Mouse (Mus musculus) lung, adult 2 months (tissue): ENCODE measurements around the gene Utp14b.

Experiments used
- CTCF ChIP-seq: fragments of 200-500 bp; IDR thresholded peaks from 2 replicates; pipeline ENCODE4 v1.5.1; 2011; ENCODE audit warnings: mild to moderate bottlenecking, low read length, control low read depth; ENCODE audit not compliant: insufficient read depth
- POLR2A ChIP-seq: fragments of 200-500 bp; IDR thresholded peaks from 2 replicates; pipeline ENCODE4 v1.6.1; 2011; ENCODE audit warnings: low read depth, mild to moderate bottlenecking, control low read depth, low read length, borderline replicate concordance; ENCODE audit errors: extremely low read depth

- no peak for TF ChIP-seq POLR2A
- no peak for TF ChIP-seq CTCF
Observed at GRCm38 (mm10) chr1:78624352-78624751, 33.5 kb upstream of the Utp14b start.
